10 mouse cellular contexts compared by ENCODE assay signal in genomic region chr2:65003433-65003832, GRCm38 (mm10). TPM values are rescaled to one million over a fixed set of nuclear protein-coding genes. Genes with fewer than 3 reads are reported as not detected.
A peak's percentile ranks its signal among the peaks of the same experiment; 100 is the strongest.
DNase-seq lines count a peak whose midpoint lies in the region; ATAC-seq and TF ChIP-seq lines count a peak whose summit lies in the region.
"Had no signal": no experiment of that assay in that cellular context is flagged by ENCODE, and none has a peak within 500 bp of the region (broad histone marks: within the 10 kb centered on the region; RNA-seq: fewer than 3 reads in every experiment).

No protein-coding gene starts in this region.

- H3K9me3 ChIP-seq in neural tube, embryonic 11.5 days (ENCODE audit: control insufficient read depth, low read length): no peaks in the 10 kb centered on the region
- H3K9me3 ChIP-seq in neural tube, embryonic 15.5 days (replicated peaks): no peaks in the 10 kb centered on the region
- H3K9me3 ChIP-seq: limb, embryonic 15.5 days had no signal

- peak; percentile 59; the same call in 1 of the 2 replicates for ATAC-seq in frontal cortex, adult (ENCODE audit: low TSS enrichment)
- no peak for ATAC-seq in neural tube, embryonic 11.5 days (ENCODE audit: insufficient read depth, low FRiP score, low TSS enrichment)
- ATAC-seq in neural tube, embryonic 15.5 days (ENCODE audit: low FRiP score): no peak
- ATAC-seq in megakaryocyte progenitor cell, adult 5-6 weeks (replicated peaks; ENCODE audit: poor library complexity): peak; percentile 74
- no peak for ATAC-seq in inflammation-experienced regulatory T-cells, adult 6 months

- no peaks in the 10 kb centered on the region for H3K4me1 ChIP-seq in neural tube, embryonic 11.5 days (ENCODE audit: control insufficient read depth, insufficient read depth, low read length)
- H3K4me1 ChIP-seq in neural tube, embryonic 15.5 days: no peaks in the 10 kb centered on the region
- no peaks in the 10 kb centered on the region for H3K4me1 ChIP-seq in thymus, adult 2 months (replicated peaks; ENCODE audit: control insufficient read depth, insufficient read depth, low read length)
- H3K4me1 ChIP-seq: limb, embryonic 15.5 days had no signal

- WGBS in neural tube, embryonic 11.5 days: 49% methylated on average over 2 of the region's 2 CpGs
- 55% methylated on average over 2 of the region's 2 CpGs for WGBS in neural tube, embryonic 15.5 days
- WGBS in thymus, adult 2 months: 46% methylated on average over 2 of the region's 2 CpGs

- no peak overlapping the region for H3K4me2 ChIP-seq in neural tube, embryonic 11.5 days (ENCODE audit: low read depth)
- H3K4me2 ChIP-seq in neural tube, embryonic 15.5 days: no peak overlapping the region
- H3K4me2 ChIP-seq: limb, embryonic 15.5 days had no signal

- H3K36me3 ChIP-seq in neural tube, embryonic 11.5 days (ENCODE audit: control insufficient read depth, insufficient read depth, low read length): no peaks in the 10 kb centered on the region
- H3K36me3 ChIP-seq in neural tube, embryonic 15.5 days: no peaks in the 10 kb centered on the region
- H3K36me3 ChIP-seq in thymus, adult 2 months (ENCODE audit: control insufficient read depth, insufficient read depth, low read length): no peaks in the 10 kb centered on the region
- H3K36me3 ChIP-seq: limb, embryonic 15.5 days had no signal

- no peak for DNase-seq in frontal cortex, postnatal 25 days (ENCODE audit: low spot score in 2 of 2)
- DNase-seq in neural tube, embryonic 11.5 days (ENCODE audit: low spot score): peak; percentile 17
- DNase-seq in embryo, embryonic 11 days: peak; percentile 45
- no peak for DNase-seq in thymus, adult 2 months

- no peak overlapping the region for H3K27ac ChIP-seq in neural tube, embryonic 11.5 days (ENCODE audit: low read depth, low read length)
- H3K27ac ChIP-seq in neural tube, embryonic 15.5 days (replicated peaks): no peak overlapping the region
- no peak overlapping the region for H3K27ac ChIP-seq in thymus, adult 2 months (ENCODE audit: control insufficient read depth, insufficient read depth, low read length)
- H3K27ac ChIP-seq: limb, embryonic 15.5 days had no signal

- H3K9ac ChIP-seq in neural tube, embryonic 11.5 days (ENCODE audit: low read length): no peak overlapping the region
- no peak overlapping the region for H3K9ac ChIP-seq in neural tube, embryonic 15.5 days (replicated peaks)
- H3K9ac ChIP-seq: limb, embryonic 15.5 days had no signal

- TF ChIP-seq CTCF in thymus, adult 2 months (IDR thresholded peaks at IDR 0.05; ENCODE audit: borderline replicate concordance, control insufficient read depth, extremely low read depth, insufficient read depth, low read length, poor library complexity): no peak

- no peak for TF ChIP-seq POLR2A in thymus, adult 2 months (IDR thresholded peaks at IDR 0.05; ENCODE audit: control insufficient read depth, extremely low read depth, insufficient read depth, low read length, poor library complexity)

- no peak overlapping the region for H3K4me3 ChIP-seq in neural tube, embryonic 11.5 days (ENCODE audit: low read depth, low read length)
- no peak overlapping the region for H3K4me3 ChIP-seq in neural tube, embryonic 15.5 days (replicated peaks)
- no peak overlapping the region for H3K4me3 ChIP-seq in thymus, adult 2 months (ENCODE audit: control insufficient read depth, insufficient read depth, low read length)
- H3K4me3 ChIP-seq: limb, embryonic 15.5 days had no signal

- H3K27me3 ChIP-seq in neural tube, embryonic 11.5 days (ENCODE audit: control insufficient read depth, insufficient read depth, low read length): no peaks in the 10 kb centered on the region
- no peaks in the 10 kb centered on the region for H3K27me3 ChIP-seq in neural tube, embryonic 15.5 days (replicated peaks)
- H3K27me3 ChIP-seq in thymus, adult 2 months (ENCODE audit: control insufficient read depth, insufficient read depth, low read length): no peaks in the 10 kb centered on the region
- H3K27me3 ChIP-seq: limb, embryonic 15.5 days had no signal

RNA-seq across cellular contexts. Expression of gene Grb14, which starts 21.4 kb away (rescaled TPM):
- polyA plus RNA-seq in neural tube, embryonic 11.5 days (2014; fragmentation: Nextera tagmentation; extraction: Ambion mirVana): 7.2 and 8.8 TPM in 2 replicates
- polyA plus RNA-seq in neural tube, embryonic 15.5 days (2015; fragmentation: Nextera tagmentation; extraction: Ambion mirVana): 23.2 and 24.8 TPM in 2 replicates
- total RNA-seq in megakaryocyte progenitor cell, adult 5-6 weeks (2015): 4.8 and 6.0 TPM in 2 replicates
- 1.4 and 4.1 TPM in 2 replicates for total RNA-seq in megakaryocyte progenitor cell, adult 5-6 weeks (2017)
- not detected for polyA plus RNA-seq in inflammation-experienced regulatory T-cells, adult 6 months (2017; shearing (Covaris generic))
- polyA plus RNA-seq in thymus, adult 2 months (2012; rRNA removed): 0.85 and 3.5 TPM in 2 replicates
- total RNA-seq: MEL had no signal

Comparison
In these comparisons a context has a peak if more than half of its experiments do, and no peak if none do; other contexts are left out.
1. ATAC-seq: peak in frontal cortex, adult (single experiment) and megakaryocyte progenitor cell, adult 5-6 weeks (single experiment); none in neural tube, embryonic 11.5 days (single experiment), neural tube, embryonic 15.5 days (single experiment) and inflammation-experienced regulatory T-cells, adult 6 months (single experiment).
2. DNase-seq: peak in neural tube, embryonic 11.5 days (single experiment) and embryo, embryonic 11 days (single experiment); none in frontal cortex, postnatal 25 days (0 of 2) and thymus, adult 2 months (single experiment).